8 mouse cellular contexts compared by ENCODE assay signal in genomic region chr16:96326110-96326999, GRCm38 (mm10).
DNase-seq lines count a peak whose midpoint lies in the region; ATAC-seq lines count a peak whose summit lies in the region.

No protein-coding gene starts in this region.

- DNase-seq in adrenal gland, adult 8-10 months = peak; percentile 7
- no peak for DNase-seq in adrenal gland, postnatal 4 days (ENCODE audit: low spot score in 2 of 2)
- DNase-seq in lung, adult 18-20 months = peak; percentile 26 to 32
- DNase-seq in lung, postnatal 25 days (ENCODE audit: low spot score) = no peak
- peak; percentile 85 for DNase-seq in kidney, adult 9 months
- DNase-seq in right cerebral cortex, postnatal 14 days = peak; percentile 20
- no peak for DNase-seq in testis, postnatal 14 days (ENCODE audit: low spot score)

- no peak for ATAC-seq in erythroblast, adult 5-6 weeks (replicated peaks; ENCODE audit: low FRiP score, poor library complexity, severe bottlenecking)

Comparison
In these comparisons a context has a peak if more than half of its experiments do, and no peak if none do; other contexts are left out.
1. DNase-seq: peak in adrenal gland, adult 8-10 months (single experiment), lung, adult 18-20 months (2 of 2), kidney, adult 9 months (single experiment) and right cerebral cortex, postnatal 14 days (single experiment); none in adrenal gland, postnatal 4 days (0 of 2), lung, postnatal 25 days (single experiment) and testis, postnatal 14 days (single experiment).